In genomic region chr15:101173421-101174211, GRCm38 (mm10) we compare ENCODE assay signal across 8 mouse cellular contexts. TPM values are rescaled to one million over a fixed set of nuclear protein-coding genes. Genes with fewer than 3 reads are reported as not detected.
DNase-seq lines count a peak whose midpoint lies in the region; ATAC-seq lines count a peak whose summit lies in the region.

Gene Acvr1b (plus strand): TSS chr15:101174067.

- intact Hi-C loops in left cerebral cortex, postnatal 25 days (cut with DNase I), result loop anchor here (2.0 kb wide), 1 partner anchor 25 kb away; no protein-coding TSS in a partner anchor

- no peaks in the 10 kb centered on the region for H3K27me3 ChIP-seq in intestine, embryonic 16.5 days (replicated peaks; ENCODE audit: control insufficient read depth, insufficient read depth, low read length)

- H3K9ac ChIP-seq in intestine, embryonic 16.5 days (ENCODE audit: low read depth, low read length), result peak within 1 kb of the TSS; percentile 99

- no peaks in the 10 kb centered on the region for H3K9me3 ChIP-seq in intestine, embryonic 16.5 days (ENCODE audit: control insufficient read depth, low read length)

- WGBS in intestine, embryonic 16.5 days, result under 1% methylated on average over 53 of the region's 87 CpGs

- H3K27ac ChIP-seq in intestine, embryonic 16.5 days (ENCODE audit: low read length), result peak within 1 kb of the TSS; percentile 94

- DNase-seq in adrenal gland, adult 8-10 months, result peak; percentile 85
- DNase-seq in embryo, embryonic 11 days, result peak; percentile 98
- no peak for DNase-seq in gonadal fat pad, adult 2 months (ENCODE audit: low read depth)
- peak; percentile 88 to 90 for DNase-seq in left cerebral cortex, postnatal 25 days (ENCODE audit: low spot score in 2 of 2)
- DNase-seq in mesoderm, embryonic 11.5 days (ENCODE audit: low read depth, low spot score), result peak; percentile 93
- DNase-seq in right cerebral cortex, postnatal 25 days, result peak; percentile 93
- peak; percentile 86 to 91 for DNase-seq in urinary bladder, postnatal 36 days (ENCODE audit: low spot score in 2 of 2)

- peaks cover 25% of the 10 kb centered on the region for H3K4me1 ChIP-seq in intestine, embryonic 16.5 days (ENCODE audit: control insufficient read depth, insufficient read depth, low read length)

- no peaks in the 10 kb centered on the region for H3K36me3 ChIP-seq in intestine, embryonic 16.5 days (ENCODE audit: control insufficient read depth, insufficient read depth, low read length)

- peak; percentile 83 for ATAC-seq in intestine, embryonic 16.5 days

- H3K4me2 ChIP-seq in intestine, embryonic 16.5 days (ENCODE audit: low read depth, low read length), result peak within 1 kb of the TSS; percentile 88

- peak within 1 kb of the TSS; percentile 87 for H3K4me3 ChIP-seq in intestine, embryonic 16.5 days (ENCODE audit: low read length)

RNA-seq across cellular contexts. Expression of gene Acvr1b, which starts in this region (rescaled TPM):
- 10 to 100 TPM in 3 of 4 experiments, 1 to 10 TPM in 1; 8.6 to 15.4 (median 12.1) TPM for total RNA-seq in adrenal gland, adult 8-10 months (2022)
- polyA plus RNA-seq in gonadal fat pad, adult 2 months (2012; rRNA removed), result 32.7 and 35.4 TPM in 2 replicates
- 10.4 and 11.0 TPM in 2 replicates for polyA plus RNA-seq in intestine, embryonic 16.5 days (2015; fragmentation: Nextera tagmentation; extraction: Ambion mirVana)
- total RNA-seq in left cerebral cortex, postnatal 25 days (2021), result 100 to 1,000 TPM; 109 to 112 TPM

Comparison
In these comparisons a context has a peak if more than half of its experiments do, and no peak if none do; other contexts are left out.
1. RNA of gene Acvr1b (total RNA-seq): 109 to 112 TPM in left cerebral cortex, postnatal 25 days; 8.6 to 15.4 TPM in adrenal gland, adult 8-10 months; every median in the first group is over 4 times any median in the second.